Mouse (Mus musculus): Measurements from ENCODE around the gene Sgcd. TPM values are rescaled to one million over a fixed set of nuclear protein-coding genes. Genes with fewer than 3 reads are reported as not detected.

Sgcd gene
- polyA plus RNA-seq, 1 experiment, result 6.1 TPM

- DNase-seq (ENCODE audit: low read depth), result no peak
- no peak for TF ChIP-seq POLR2A (IDR thresholded peaks at IDR 0.05; ENCODE audit: borderline replicate concordance, extremely low read depth, insufficient read depth, insufficient read length, poor library complexity, severe bottlenecking)
- TF ChIP-seq CTCF (IDR thresholded peaks at IDR 0.05; ENCODE audit: borderline replicate concordance, extremely low read depth, insufficient read depth, insufficient read length), result no peak
Observed at GRCm38 (mm10) chr11:47917616-47918015, 71.2 kb downstream of the Sgcd start.

- peak; percentile 57 for DNase-seq (ENCODE audit: low read depth)
- TF ChIP-seq CTCF (IDR thresholded peaks at IDR 0.05; ENCODE audit: borderline replicate concordance, extremely low read depth, insufficient read depth, insufficient read length) (no peak), POLR2A (IDR thresholded peaks at IDR 0.05; ENCODE audit: borderline replicate concordance, extremely low read depth, insufficient read depth, insufficient read length, poor library complexity, severe bottlenecking) (no peak)
Observed at GRCm38 (mm10) chr11:47891617-47892172, 97.1 kb downstream of the Sgcd start.

GRCm38 (mm10) chr11:47890315-47890714 lies 98.5 kb downstream of the Sgcd start:
- peak; percentile 44; the same call in 1 of the 2 replicates for TF ChIP-seq CTCF (IDR thresholded peaks at IDR 0.05; ENCODE audit: borderline replicate concordance, extremely low read depth, insufficient read depth, insufficient read length)
- no peak for TF ChIP-seq POLR2A (IDR thresholded peaks at IDR 0.05; ENCODE audit: borderline replicate concordance, extremely low read depth, insufficient read depth, insufficient read length, poor library complexity, severe bottlenecking)
- DNase-seq (ENCODE audit: low read depth), result peak; percentile 39

- no peak for TF ChIP-seq CTCF (IDR thresholded peaks at IDR 0.05; ENCODE audit: borderline replicate concordance, extremely low read depth, insufficient read depth, insufficient read length)
- no peak for TF ChIP-seq POLR2A (IDR thresholded peaks at IDR 0.05; ENCODE audit: borderline replicate concordance, extremely low read depth, insufficient read depth, insufficient read length, poor library complexity, severe bottlenecking)
- DNase-seq (ENCODE audit: low read depth), result peak; percentile 82
Observed at GRCm38 (mm10) chr11:47885310-47885709, 103.5 kb downstream of the Sgcd start.

- peak; percentile 49 for DNase-seq (ENCODE audit: low read depth)
- TF ChIP-seq POLR2A (IDR thresholded peaks at IDR 0.05; ENCODE audit: borderline replicate concordance, extremely low read depth, insufficient read depth, insufficient read length, poor library complexity, severe bottlenecking) (no peak), CTCF (IDR thresholded peaks at IDR 0.05; ENCODE audit: borderline replicate concordance, extremely low read depth, insufficient read depth, insufficient read length) (no peak)
Observed at GRCm38 (mm10) chr11:47883545-47883944, 105.2 kb downstream of the Sgcd start.

- TF ChIP-seq POLR2A (IDR thresholded peaks at IDR 0.05; ENCODE audit: borderline replicate concordance, extremely low read depth, insufficient read depth, insufficient read length, poor library complexity, severe bottlenecking) (no peak), CTCF (IDR thresholded peaks at IDR 0.05; ENCODE audit: borderline replicate concordance, extremely low read depth, insufficient read depth, insufficient read length) (no peak)
- DNase-seq (ENCODE audit: low read depth), result peak; percentile 69
Observed at GRCm38 (mm10) chr11:47876633-47877170, 112.1 kb downstream of the Sgcd start.

- TF ChIP-seq POLR2A (IDR thresholded peaks at IDR 0.05; ENCODE audit: borderline replicate concordance, extremely low read depth, insufficient read depth, insufficient read length, poor library complexity, severe bottlenecking), result no peak
- no peak for TF ChIP-seq CTCF (IDR thresholded peaks at IDR 0.05; ENCODE audit: borderline replicate concordance, extremely low read depth, insufficient read depth, insufficient read length)
- peak; percentile 67 for DNase-seq (ENCODE audit: low read depth)
Observed at GRCm38 (mm10) chr11:47845894-47846293, 142.9 kb downstream of the Sgcd start.

- TF ChIP-seq CTCF (IDR thresholded peaks at IDR 0.05; ENCODE audit: borderline replicate concordance, extremely low read depth, insufficient read depth, insufficient read length) (no peak), POLR2A (IDR thresholded peaks at IDR 0.05; ENCODE audit: borderline replicate concordance, extremely low read depth, insufficient read depth, insufficient read length, poor library complexity, severe bottlenecking) (no peak)
- no peak for DNase-seq (ENCODE audit: low read depth)
Observed at GRCm38 (mm10) chr11:47833283-47833682, 155.5 kb downstream of the Sgcd start.

GRCm38 (mm10) chr11:47810307-47810706 lies 178.5 kb downstream of the Sgcd start:
- peak; percentile 13 for DNase-seq (ENCODE audit: low read depth)
- TF ChIP-seq CTCF (IDR thresholded peaks at IDR 0.05; ENCODE audit: borderline replicate concordance, extremely low read depth, insufficient read depth, insufficient read length) (no peak), POLR2A (IDR thresholded peaks at IDR 0.05; ENCODE audit: borderline replicate concordance, extremely low read depth, insufficient read depth, insufficient read length, poor library complexity, severe bottlenecking) (no peak)

GRCm38 (mm10) chr11:47804101-47804715 lies 184.6 kb downstream of the Sgcd start:
- peak; percentile 60 for DNase-seq (ENCODE audit: low read depth)
- no peak for TF ChIP-seq POLR2A (IDR thresholded peaks at IDR 0.05; ENCODE audit: borderline replicate concordance, extremely low read depth, insufficient read depth, insufficient read length, poor library complexity, severe bottlenecking)
- no peak for TF ChIP-seq CTCF (IDR thresholded peaks at IDR 0.05; ENCODE audit: borderline replicate concordance, extremely low read depth, insufficient read depth, insufficient read length)

- TF ChIP-seq CTCF (IDR thresholded peaks at IDR 0.05; ENCODE audit: borderline replicate concordance, extremely low read depth, insufficient read depth, insufficient read length) (no peak), POLR2A (IDR thresholded peaks at IDR 0.05; ENCODE audit: borderline replicate concordance, extremely low read depth, insufficient read depth, insufficient read length, poor library complexity, severe bottlenecking) (no peak)
- peak; percentile 77 for DNase-seq (ENCODE audit: low read depth)
Observed at GRCm38 (mm10) chr11:47777916-47778226, 210.9 kb downstream of the Sgcd start.
